In the genomic region with DNA sequence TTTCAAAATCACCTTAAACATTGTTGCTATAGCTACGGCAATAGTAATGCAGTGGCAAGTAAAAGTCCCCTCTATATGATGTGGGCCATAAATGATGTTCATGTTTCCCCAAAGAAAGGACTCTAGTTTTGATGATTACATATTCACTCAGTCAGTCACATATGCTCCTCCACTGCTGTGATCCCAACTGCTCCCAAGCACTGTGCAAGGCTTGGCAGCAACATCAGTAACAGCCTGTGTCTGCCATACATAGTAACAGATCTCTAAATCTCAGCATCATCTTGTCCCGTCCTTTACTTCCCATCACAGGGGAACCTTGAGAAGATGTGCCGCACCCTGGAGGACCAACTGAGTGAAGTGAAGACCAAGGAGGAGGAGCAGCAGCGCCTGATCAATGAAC, we compare ENCODE assay signal across 28 mouse cellular contexts. TPM values are rescaled to one million over a fixed set of nuclear protein-coding genes. Genes with fewer than 3 reads are reported as not detected.
DNase-seq lines count a peak whose midpoint lies in the region; ATAC-seq lines count a peak whose summit lies in the region.
"Had no signal": no experiment of that assay in that cellular context is flagged by ENCODE, and none has a peak within 500 bp of the region (broad histone marks: within the 10 kb centered on the region; RNA-seq: fewer than 3 reads in every experiment).

No protein-coding gene starts in this region.

- intact Hi-C loops in left cerebral cortex, postnatal 4 days (cut with DNase I) = no loop called here

- peak; percentile 25 for DNase-seq in forebrain, embryonic 14.5 days (ENCODE audit: low spot score)
- peak; percentile 10 for DNase-seq in left cerebral cortex, adult 11 months (ENCODE audit: low spot score)
- DNase-seq in left cerebral cortex, postnatal 4 days = no peak
- peak; percentile 22 to 32 for DNase-seq in frontal cortex, adult 2 months (ENCODE audit: extremely low spot score in 1 of 2, low spot score in 1 of 2)
- peak; percentile 40 to 43 for DNase-seq in layer of hippocampus, postnatal 36 days
- DNase-seq in retina, postnatal 1 day = no peak
- no peak for DNase-seq in T-cell, adult 2 months (ENCODE audit: low spot score)
- DNase-seq: adrenal gland, postnatal 25 days; cerebellum, adult 2 months; gastrocnemius, postnatal 14 days; heart, adult 18-20 months; heart, postnatal 36 days; kidney, postnatal 4 days; right cerebral cortex, postnatal 14 days had no signal

- H3K27ac ChIP-seq in forebrain, embryonic 14.5 days (ENCODE audit: low read depth, low read length) = no peak overlapping the region
- no peak overlapping the region for H3K27ac ChIP-seq in forebrain, embryonic 13.5 days
- H3K27ac ChIP-seq: embryonic facial prominence, embryonic 15.5 days; hindbrain, embryonic 14.5 days; limb, embryonic 15.5 days; liver, embryonic 15.5 days; midbrain, embryonic 12.5 days; neural tube, embryonic 12.5 days had no signal

- H3K4me2 ChIP-seq in forebrain, embryonic 14.5 days (ENCODE audit: low read length) = no peak overlapping the region
- H3K4me2 ChIP-seq in forebrain, embryonic 13.5 days = no peak overlapping the region
- H3K4me2 ChIP-seq: embryonic facial prominence, embryonic 15.5 days; hindbrain, embryonic 14.5 days; limb, embryonic 15.5 days; liver, embryonic 15.5 days; midbrain, embryonic 12.5 days; neural tube, embryonic 12.5 days had no signal

- H3K4me3 ChIP-seq in forebrain, embryonic 14.5 days (ENCODE audit: low read depth, low read length) = no peak overlapping the region
- H3K4me3 ChIP-seq in forebrain, embryonic 13.5 days = no peak overlapping the region
- H3K4me3 ChIP-seq: embryonic facial prominence, embryonic 15.5 days; limb, embryonic 15.5 days; liver, embryonic 15.5 days; midbrain, embryonic 12.5 days; neural tube, embryonic 12.5 days had no signal

- no peaks in the 10 kb centered on the region for H3K36me3 ChIP-seq in forebrain, embryonic 14.5 days (ENCODE audit: control insufficient read depth, insufficient read depth, low read length)
- no peaks in the 10 kb centered on the region for H3K36me3 ChIP-seq in forebrain, embryonic 13.5 days (ENCODE audit: poor library complexity, severe bottlenecking)
- H3K36me3 ChIP-seq: embryonic facial prominence, embryonic 15.5 days; limb, embryonic 15.5 days; liver, embryonic 15.5 days; midbrain, embryonic 12.5 days; neural tube, embryonic 12.5 days had no signal

- H3K9ac ChIP-seq in forebrain, embryonic 14.5 days (ENCODE audit: low read length) = no peak overlapping the region
- no peak overlapping the region for H3K9ac ChIP-seq in forebrain, embryonic 13.5 days
- H3K9ac ChIP-seq: embryonic facial prominence, embryonic 15.5 days; hindbrain, embryonic 14.5 days; limb, embryonic 15.5 days; liver, embryonic 15.5 days; midbrain, embryonic 12.5 days; neural tube, embryonic 12.5 days had no signal

- no peaks in the 10 kb centered on the region for H3K4me1 ChIP-seq in forebrain, embryonic 14.5 days (ENCODE audit: control insufficient read depth, insufficient read depth, low read length)
- no peaks in the 10 kb centered on the region for H3K4me1 ChIP-seq in forebrain, embryonic 13.5 days
- H3K4me1 ChIP-seq: embryonic facial prominence, embryonic 15.5 days; limb, embryonic 15.5 days; liver, embryonic 15.5 days; midbrain, embryonic 12.5 days; neural tube, embryonic 12.5 days had no signal

- H3K9me3 ChIP-seq in forebrain, embryonic 14.5 days (replicated peaks; ENCODE audit: control insufficient read depth, low read length) = no peaks in the 10 kb centered on the region
- no peaks in the 10 kb centered on the region for H3K9me3 ChIP-seq in forebrain, embryonic 13.5 days (replicated peaks)
- H3K9me3 ChIP-seq: embryonic facial prominence, embryonic 15.5 days; limb, embryonic 15.5 days; liver, embryonic 15.5 days; midbrain, embryonic 12.5 days; neural tube, embryonic 12.5 days had no signal

- no peak for ATAC-seq in forebrain, embryonic 14.5 days
- no peak for ATAC-seq in forebrain, embryonic 13.5 days
- ATAC-seq: lung, postnatal 0 days had no signal

- 94% methylated on average over 4 of the region's 4 CpGs for WGBS in forebrain, embryonic 14.5 days
- 96% methylated on average over 4 of the region's 4 CpGs for WGBS in forebrain, embryonic 13.5 days

- no peaks in the 10 kb centered on the region for H3K27me3 ChIP-seq in forebrain, embryonic 14.5 days (replicated peaks; ENCODE audit: control insufficient read depth, insufficient read depth, low read length)
- H3K27me3 ChIP-seq in forebrain, embryonic 13.5 days = no peaks in the 10 kb centered on the region
- H3K27me3 ChIP-seq: CH12.LX; embryonic facial prominence, embryonic 15.5 days; limb, embryonic 15.5 days; liver, embryonic 15.5 days; midbrain, embryonic 12.5 days; neural tube, embryonic 12.5 days had no signal

RNA-seq across cellular contexts. Expression of a gene that starts 15.9 kb away (rescaled TPM):
- 0.03 TPM in 1 of 2 replicates, not detected in the other for polyA plus RNA-seq in forebrain, embryonic 14.5 days (2014; fragmentation: Nextera tagmentation; extraction: Ambion mirVana)
- not detected in 2 replicates for polyA plus RNA-seq in forebrain, embryonic 13.5 days (2015; fragmentation: Nextera tagmentation; extraction: Ambion mirVana)
- total RNA-seq in left cerebral cortex, postnatal 4 days (2021) = under 1 TPM; 0.28 to 0.34 TPM
- 0.14 and 0.53 TPM in 2 replicates for polyA plus RNA-seq in frontal cortex, adult 2 months (2012; rRNA removed)
- total RNA-seq in layer of hippocampus, postnatal 36 days (2021) = under 1 TPM; 0.08 to 0.15 TPM
- total RNA-seq: adrenal gland, postnatal 25 days; heart, adult 18-20 months; megakaryocyte progenitor cell, adult 5-6 weeks; MEL had no signal
- polyA plus RNA-seq: cerebellum, adult 2 months; heart, embryonic 14.5 days; hindbrain, embryonic 14.5 days; kidney, embryonic 14.5 days; lung, postnatal 0 days had no signal

RNA-seq across cellular contexts. Expression of a gene that starts 23.2 kb away (rescaled TPM):
- polyA plus RNA-seq in forebrain, embryonic 14.5 days (2014; fragmentation: Nextera tagmentation; extraction: Ambion mirVana) = 0.04 and 0.17 TPM in 2 replicates
- 0.05 TPM in 2 replicates for polyA plus RNA-seq in forebrain, embryonic 13.5 days (2015; fragmentation: Nextera tagmentation; extraction: Ambion mirVana)
- total RNA-seq in left cerebral cortex, postnatal 4 days (2021) = under 1 TPM; 0.64 to 0.89 TPM
- polyA plus RNA-seq in frontal cortex, adult 2 months (2012; rRNA removed) = 0.40 and 0.60 TPM in 2 replicates
- total RNA-seq in layer of hippocampus, postnatal 36 days (2021) = 1 to 10 TPM; 1.3 to 1.4 TPM
- total RNA-seq: adrenal gland, postnatal 25 days; megakaryocyte progenitor cell, adult 5-6 weeks; MEL had no signal

RNA-seq across cellular contexts. Expression of a gene that starts 53.8 kb away (rescaled TPM):
- polyA plus RNA-seq in forebrain, embryonic 14.5 days (2014; fragmentation: Nextera tagmentation; extraction: Ambion mirVana) = 0.10 TPM in 1 of 2 replicates, not detected in the other
- 0.03 TPM in 1 of 2 replicates, not detected in the other for polyA plus RNA-seq in forebrain, embryonic 13.5 days (2015; fragmentation: Nextera tagmentation; extraction: Ambion mirVana)
- total RNA-seq in left cerebral cortex, postnatal 4 days (2021) = under 1 TPM; 0.30 to 0.32 TPM
- polyA plus RNA-seq in frontal cortex, adult 2 months (2012; rRNA removed) = 0.12 and 0.32 TPM in 2 replicates
- total RNA-seq in layer of hippocampus, postnatal 36 days (2021) = under 1 TPM; 0.10 to 0.23 TPM
- total RNA-seq: heart, adult 18-20 months; heart, postnatal 36 days; megakaryocyte progenitor cell, adult 5-6 weeks; MEL had no signal
- polyA plus RNA-seq: cerebellum, adult 2 months; intestine, embryonic 14.5 days; lung, postnatal 0 days; midbrain, embryonic 12.5 days; neural tube, embryonic 12.5 days had no signal

Comparison
In these comparisons a context has a peak if more than half of its experiments do, and no peak if none do; other contexts are left out.
1. DNase-seq: peak in forebrain, embryonic 14.5 days (single experiment), left cerebral cortex, adult 11 months (single experiment), frontal cortex, adult 2 months (2 of 2) and layer of hippocampus, postnatal 36 days (2 of 2); none in left cerebral cortex, postnatal 4 days (single experiment), retina, postnatal 1 day (single experiment) and T-cell, adult 2 months (single experiment).